Mouse (Mus musculus) liver, adult 2 months (tissue): Measurements from ENCODE around the gene Phldb3.

Source experiments
- CTCF ChIP-seq: fragments of 200-500 bp; IDR thresholded peaks from 2 replicates; pipeline ENCODE4 v1.5.1; 2011; ENCODE audit warnings: low read depth, low read length, control low read depth
- POLR2A ChIP-seq: fragments of 200-500 bp; IDR thresholded peaks from 2 replicates; pipeline ENCODE4 v1.6.1; 2011; ENCODE audit warnings: low read length, control low read depth; ENCODE audit not compliant: insufficient read depth; ENCODE audit errors: extremely low read depth

- no peak for TF ChIP-seq POLR2A
- no peak for TF ChIP-seq CTCF
Measured at GRCm38 (mm10) chr7:24588336-24588735, 22.2 kb upstream of the Phldb3 start.
